Mouse (Mus musculus): ENCODE measurements at regions not wholly inside any gene's neighbourhood (a gene's known extent, or its start where the extent isn't known, plus 50 kb on each side); places are given as distances from the start of the nearest gene placed in this dataset.

- DNase-seq (ENCODE audit: low spot score): no peak
These were observed 51.9 kb upstream of the Zmiz1 start for GRCm38 (mm10) chr14:25407111-25407510.
